Mouse (Mus musculus): ENCODE measurements at regions not wholly inside any gene's neighbourhood (a gene's known extent, or its start where the extent isn't known, plus 50 kb on each side); places are given as distances from the start of the nearest gene placed in this dataset.

DNA sequence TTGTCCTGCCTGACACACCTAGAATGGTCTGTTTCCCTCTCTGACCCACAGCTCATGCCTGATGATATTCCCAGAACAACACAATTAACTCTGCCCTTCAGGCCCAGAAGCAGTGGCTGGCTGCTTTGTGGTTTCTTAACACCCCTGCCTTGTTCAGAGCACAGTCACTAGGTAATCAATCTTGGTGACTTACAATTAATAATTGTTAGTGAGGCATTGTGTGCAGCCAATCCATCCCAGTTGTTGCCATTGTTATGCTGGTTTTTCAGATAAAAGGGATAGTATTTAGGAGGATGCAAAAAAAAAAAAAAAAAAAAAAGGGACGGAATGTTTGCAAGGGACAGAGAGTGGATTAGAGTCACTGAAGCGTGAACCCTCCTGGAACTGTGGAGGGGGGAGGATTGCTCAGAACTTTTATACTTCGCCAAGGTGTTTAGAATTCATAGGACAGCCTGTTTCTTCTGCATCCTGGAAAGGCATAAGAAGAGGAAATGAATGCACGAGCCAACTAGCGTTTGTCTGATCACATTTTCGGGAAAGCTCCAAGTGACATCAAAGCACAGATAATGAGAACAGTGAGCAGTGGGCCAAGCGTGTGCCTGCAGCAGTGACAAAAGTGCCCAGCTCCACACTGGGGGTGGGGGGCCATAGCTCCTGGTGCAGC, 475.3 kb downstream of the Nedd1 start:
- no peaks in the 10 kb centered on the region for H3K79me2 ChIP-seq (ENCODE audit: control insufficient read depth, insufficient read depth)
- H3K36me3 ChIP-seq (ENCODE audit: control insufficient read depth, insufficient read depth): no peaks in the 10 kb centered on the region
- no peak overlapping the region for H3ac ChIP-seq (ENCODE audit: control insufficient read depth, insufficient read length)
- H3K27me3 ChIP-seq (ENCODE audit: control insufficient read depth, insufficient read depth, insufficient read length): no peaks in the 10 kb centered on the region
- H3K4me2 ChIP-seq (ENCODE audit: low read depth): no peak overlapping the region
- H3K4me3 ChIP-seq: no peak overlapping the region
- no peak for TF ChIP-seq POLR2AphosphoS2 (IDR thresholded peaks at IDR 0.05; ENCODE audit: insufficient read length, low read depth)
- no peak for TF ChIP-seq TCF12 (IDR thresholded peaks at IDR 0.05; ENCODE audit: insufficient read depth, poor library complexity, severe bottlenecking)
- no peak for TF ChIP-seq E2F4 (IDR thresholded peaks at IDR 0.05; ENCODE audit: insufficient read depth)
- no peak for TF ChIP-seq REST (IDR thresholded peaks at IDR 0.05; ENCODE audit: insufficient read depth, insufficient read length)
- TF ChIP-seq POLR2A (IDR thresholded peaks at IDR 0.05; ENCODE audit: insufficient read length, low read depth): no peak
- no peak for TF ChIP-seq USF1 (IDR thresholded peaks at IDR 0.05; ENCODE audit: low read depth)
- TF ChIP-seq SRF (IDR thresholded peaks at IDR 0.05; ENCODE audit: control insufficient read depth, insufficient read length, low read depth): no peak
- TF ChIP-seq MYOD1 (IDR thresholded peaks at IDR 0.05; ENCODE audit: control insufficient read depth in 1 of 3, insufficient read length in 2 of 3, low read depth in 2 of 3): no peak

DNA sequence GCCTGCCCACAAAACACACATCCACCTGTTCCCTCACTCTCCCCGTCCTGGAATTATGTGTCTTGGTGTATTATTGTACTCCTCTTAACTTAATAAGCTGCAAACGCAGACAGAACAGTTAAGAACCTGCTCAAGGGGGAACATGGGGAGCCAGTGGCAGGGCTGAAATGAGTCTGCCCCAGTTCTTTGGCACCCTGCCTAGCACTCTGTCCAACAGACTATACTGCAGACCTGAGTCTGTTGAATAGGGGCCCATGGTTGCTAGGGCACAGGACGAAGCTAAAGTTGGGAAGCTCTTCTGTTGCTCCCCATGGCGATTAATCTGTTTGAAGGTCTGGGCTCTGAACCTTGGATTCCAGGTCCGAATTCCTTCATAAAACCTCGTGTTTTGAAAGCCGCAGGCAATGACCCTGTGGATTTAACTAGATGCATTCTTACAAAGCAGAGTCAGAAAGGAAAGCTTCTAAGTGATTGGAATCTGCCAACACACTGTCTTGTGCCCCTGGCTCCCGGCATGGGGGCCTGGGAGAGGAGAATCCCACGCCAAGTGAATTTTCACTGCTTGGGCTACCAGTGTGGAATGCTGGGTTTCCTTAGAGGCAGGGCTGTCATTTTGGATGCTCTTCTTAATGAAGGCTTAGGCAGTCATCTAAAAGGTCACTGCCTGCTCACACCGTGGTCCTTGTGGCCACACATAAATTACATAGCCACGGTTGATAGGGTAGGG, 479.3 kb downstream of the Nedd1 start:
- Histone ChIP-seq H3K4me2 (ENCODE audit: low read depth) (no peak overlapping the region), H3K27me3 (ENCODE audit: control insufficient read depth, insufficient read depth, insufficient read length) (no peaks in the 10 kb centered on the region), H3ac (ENCODE audit: control insufficient read depth, insufficient read length) (no peak overlapping the region), H3K36me3 (ENCODE audit: control insufficient read depth, insufficient read depth) (no peaks in the 10 kb centered on the region), H3K79me2 (ENCODE audit: control insufficient read depth, insufficient read depth) (no peaks in the 10 kb centered on the region), H3K4me3 (no peak overlapping the region)
- TF ChIP-seq MYOD1 (IDR thresholded peaks at IDR 0.05; ENCODE audit: control insufficient read depth in 1 of 3, insufficient read length in 2 of 3, low read depth in 2 of 3) (no peak), MYOG (IDR thresholded peaks at IDR 0.05; ENCODE audit: control insufficient read depth in 1 of 3, insufficient read depth in 1 of 3, insufficient read length in 2 of 3, low read depth in 2 of 3) (no peak), SRF (IDR thresholded peaks at IDR 0.05; ENCODE audit: control insufficient read depth, insufficient read length, low read depth) (no peak), REST (IDR thresholded peaks at IDR 0.05; ENCODE audit: insufficient read depth, insufficient read length) (no peak), POLR2AphosphoS2 (IDR thresholded peaks at IDR 0.05; ENCODE audit: insufficient read length, low read depth) (no peak), E2F4 (IDR thresholded peaks at IDR 0.05; ENCODE audit: insufficient read depth) (no peak), CEBPB (IDR thresholded peaks at IDR 0.05; ENCODE audit: insufficient read depth, poor library complexity, severe bottlenecking) (no peak), TCF3 (IDR thresholded peaks at IDR 0.05; ENCODE audit: insufficient read length, low read depth) (no peak), TCF12 (IDR thresholded peaks at IDR 0.05; ENCODE audit: insufficient read depth, poor library complexity, severe bottlenecking) (no peak), POLR2A (IDR thresholded peaks at IDR 0.05; ENCODE audit: insufficient read length, low read depth) (no peak), USF1 (IDR thresholded peaks at IDR 0.05; ENCODE audit: low read depth) (no peak), MAX (IDR thresholded peaks at IDR 0.05; ENCODE audit: low read depth) (no peak)

GRCm38 (mm10) chr10:92237881-92238280, 484.3 kb downstream of the Nedd1 start:
- Histone ChIP-seq H3K79me2 (ENCODE audit: control insufficient read depth, insufficient read depth) (no peaks in the 10 kb centered on the region), H3K4me2 (ENCODE audit: low read depth) (no peak overlapping the region), H3K27me3 (ENCODE audit: control insufficient read depth, insufficient read depth, insufficient read length) (no peaks in the 10 kb centered on the region), H3ac (ENCODE audit: control insufficient read depth, insufficient read length) (no peak overlapping the region), H3K4me3 (no peak overlapping the region), H3K36me3 (ENCODE audit: control insufficient read depth, insufficient read depth) (no peaks in the 10 kb centered on the region)
- TF ChIP-seq USF1 (IDR thresholded peaks at IDR 0.05; ENCODE audit: low read depth) (no peak), E2F4 (IDR thresholded peaks at IDR 0.05; ENCODE audit: insufficient read depth) (no peak), CEBPB (IDR thresholded peaks at IDR 0.05; ENCODE audit: insufficient read depth, poor library complexity, severe bottlenecking) (no peak), TCF12 (IDR thresholded peaks at IDR 0.05; ENCODE audit: insufficient read depth, poor library complexity, severe bottlenecking) (no peak), MYOG (IDR thresholded peaks at IDR 0.05; ENCODE audit: control insufficient read depth in 1 of 3, insufficient read depth in 1 of 3, insufficient read length in 2 of 3, low read depth in 2 of 3) (no peak), TCF3 (IDR thresholded peaks at IDR 0.05; ENCODE audit: insufficient read length, low read depth) (no peak), POLR2A (IDR thresholded peaks at IDR 0.05; ENCODE audit: insufficient read length, low read depth) (no peak), MAX (IDR thresholded peaks at IDR 0.05; ENCODE audit: low read depth) (no peak)

- Histone ChIP-seq H3ac (ENCODE audit: control insufficient read depth, insufficient read length) (no peak overlapping the region), H3K36me3 (ENCODE audit: control insufficient read depth, insufficient read depth) (no peaks in the 10 kb centered on the region), H3K4me2 (ENCODE audit: low read depth) (no peak overlapping the region), H3K79me2 (ENCODE audit: control insufficient read depth, insufficient read depth) (no peaks in the 10 kb centered on the region), H3K4me3 (no peak overlapping the region), H3K27me3 (ENCODE audit: control insufficient read depth, insufficient read depth, insufficient read length) (no peaks in the 10 kb centered on the region)
- TF ChIP-seq REST (IDR thresholded peaks at IDR 0.05; ENCODE audit: insufficient read depth, insufficient read length): no peak
- TF ChIP-seq USF1 (IDR thresholded peaks at IDR 0.05; ENCODE audit: low read depth): no peak
- TF ChIP-seq SRF (IDR thresholded peaks at IDR 0.05; ENCODE audit: control insufficient read depth, insufficient read length, low read depth): no peak
- TF ChIP-seq TCF3 (IDR thresholded peaks at IDR 0.05; ENCODE audit: insufficient read length, low read depth): no peak
- no peak for TF ChIP-seq CEBPB (IDR thresholded peaks at IDR 0.05; ENCODE audit: insufficient read depth, poor library complexity, severe bottlenecking)
- TF ChIP-seq POLR2A (IDR thresholded peaks at IDR 0.05; ENCODE audit: insufficient read length, low read depth): no peak
- no peak for TF ChIP-seq E2F4 (IDR thresholded peaks at IDR 0.05; ENCODE audit: insufficient read depth)
- no peak for TF ChIP-seq MYOD1 (IDR thresholded peaks at IDR 0.05; ENCODE audit: control insufficient read depth in 1 of 3, insufficient read length in 2 of 3, low read depth in 2 of 3)
- TF ChIP-seq MAX (IDR thresholded peaks at IDR 0.05; ENCODE audit: low read depth): no peak
- TF ChIP-seq MYOG (IDR thresholded peaks at IDR 0.05; ENCODE audit: control insufficient read depth in 1 of 3, insufficient read depth in 1 of 3, insufficient read length in 2 of 3, low read depth in 2 of 3): no peak
- TF ChIP-seq POLR2AphosphoS2 (IDR thresholded peaks at IDR 0.05; ENCODE audit: insufficient read length, low read depth): no peak
- TF ChIP-seq TCF12 (IDR thresholded peaks at IDR 0.05; ENCODE audit: insufficient read depth, poor library complexity, severe bottlenecking): no peak
Measured at GRCm38 (mm10) chr10:92232081-92232480, 490.1 kb downstream of the Nedd1 start.

Data from myocyte (in vitro differentiated cells).